Mouse (Mus musculus) CH12.LX (cell line): ENCODE measurements at regions not wholly inside any gene's neighbourhood (a gene's known extent, or its start where the extent isn't known, plus 50 kb on each side); places are given as distances from the start of the nearest gene placed in this dataset.

Experiments
- DNase-seq: peaks from one replicate; pipeline ENCODE4 v3.0.0-alpha.2; 2013; ENCODE audit errors: extremely low read depth
- H3K27ac ChIP-seq: 2 replicates; pipeline ENCODE4 v1.5.1; 2012; ENCODE audit warnings: low read depth, mild to moderate bottlenecking, control low read depth, moderate library complexity; ENCODE audit not compliant: insufficient read depth
- H3K27me3 ChIP-seq: replicated peaks from 2 replicates; pipeline ENCODE3; 2012; ENCODE audit warnings: inconsistent platforms
- H3K36me3 ChIP-seq, 2 experiments: replicated peaks in 1 of 2; 2 replicates each; pipeline versions ENCODE3 to v1.6.1; 2012; ENCODE audit warnings: inconsistent platforms in 1 of 2, low read length in 1 of 2, mild to moderate bottlenecking in 1 of 2, mixed read lengths in 1 of 2, moderate library complexity in 1 of 2; ENCODE audit not compliant: control insufficient read depth in 1 of 2, insufficient read depth in 1 of 2
- H3K4me1 ChIP-seq, 2 experiments: 2 replicates each; pipeline ENCODE4 v1.6.1; 2012; ENCODE audit warnings: inconsistent platforms in 1 of 2, moderate library complexity in 1 of 2; ENCODE audit not compliant: insufficient read depth in 2 of 2, control insufficient read depth in 1 of 2
- H3K4me2 ChIP-seq: 2 replicates; pipeline ENCODE4 v1.6.1; 2012; ENCODE audit warnings: low read depth, mild to moderate bottlenecking, control low read depth; ENCODE audit not compliant: poor library complexity, insufficient read depth, severe bottlenecking
- H3K4me3 ChIP-seq, 3 experiments: fragments of 150-350 bp in 1 of 3; sonication (generic) in 1 of 3; replicated peaks in 1 of 3; 2 replicates each; pipeline versions ENCODE3 to v1.5.1; 2011 to 2012; ENCODE audit warnings: low read depth in 2 of 3, low read length in 2 of 3, mild to moderate bottlenecking in 2 of 3, moderate library complexity in 2 of 3, control low read depth in 1 of 3, improper control_type of control experiment in 1 of 3, inconsistent platforms in 1 of 3, mixed read lengths in 1 of 3; ENCODE audit not compliant: poor library complexity in 1 of 3
- H3K79me2 ChIP-seq: replicated peaks from 2 replicates; pipeline ENCODE4 v1.6.1; 2012; ENCODE audit warnings: mild to moderate bottlenecking, moderate library complexity; ENCODE audit not compliant: control insufficient read depth, poor library complexity, insufficient read depth, severe bottlenecking; ENCODE audit errors: extremely low read depth
- H3K9ac ChIP-seq: 2 replicates; pipeline ENCODE4 v1.6.1; 2012; ENCODE audit warnings: low read depth, mild to moderate bottlenecking, control low read depth, moderate library complexity; ENCODE audit not compliant: insufficient read depth
- H3K9me3 ChIP-seq: replicated peaks from 2 replicates; pipeline ENCODE3; 2012; ENCODE audit warnings: low read length, inconsistent platforms, mixed read lengths
- CHD1 ChIP-seq: IDR thresholded peaks from 2 replicates; pipeline ENCODE4 v1.6.1; 2012; ENCODE audit warnings: low read depth, low read length, improper control_type of control experiment, inconsistent platforms
- CTCF ChIP-seq, 2 experiments: IDR thresholded peaks in 1 of 2; conservative IDR thresholded peaks in 1 of 2; 2 replicates each; pipeline ENCODE4 v1.5.1; 2011 to 2012; ENCODE audit warnings: low read depth in 2 of 2, low read length in 2 of 2, improper control_type of control experiment in 1 of 2, inconsistent platforms in 1 of 2, mild to moderate bottlenecking in 1 of 2, moderate library complexity in 1 of 2
- E2F4 ChIP-seq: IDR thresholded peaks from 2 replicates; pipeline ENCODE4 v1.6.1; 2011; ENCODE audit warnings: low read depth, low read length, improper control_type of control experiment; ENCODE audit not compliant: insufficient replicate concordance
- EP300 ChIP-seq: IDR thresholded peaks from 2 replicates; pipeline ENCODE4 v1.6.1; 2011; ENCODE audit warnings: low read length, improper control_type of control experiment
- GABPA ChIP-seq: IDR thresholded peaks from 2 replicates; pipeline ENCODE4 v1.6.1; 2012; ENCODE audit warnings: low read depth, low read length, improper control_type of control experiment, inconsistent platforms; ENCODE audit not compliant: insufficient replicate concordance
- HCFC1 ChIP-seq: IDR thresholded peaks from 2 replicates; pipeline ENCODE4 v1.6.1; 2012; ENCODE audit warnings: low read depth, mild to moderate bottlenecking, inconsistent platforms, low read length, improper control_type of control experiment
- IRF4 ChIP-seq: IDR thresholded peaks from 2 replicates; pipeline ENCODE4 v1.6.1; 2014; ENCODE audit warnings: low read depth, mild to moderate bottlenecking, inconsistent platforms, low read length, improper control_type of control experiment
- JUN ChIP-seq: IDR thresholded peaks from 2 replicates; pipeline ENCODE4 v1.6.1; 2011; ENCODE audit warnings: low read depth, mild to moderate bottlenecking, low read length, improper control_type of control experiment, moderate library complexity; ENCODE audit not compliant: insufficient read depth
- KAT2A ChIP-seq: IDR thresholded peaks from 2 replicates; pipeline ENCODE4 v1.6.1; 2012; ENCODE audit warnings: low read length, improper control_type of control experiment, inconsistent platforms; ENCODE audit not compliant: insufficient replicate concordance
- MAFK ChIP-seq: IDR thresholded peaks from 2 replicates; pipeline ENCODE4 v1.6.1; 2011; ENCODE audit warnings: low read length, improper control_type of control experiment; ENCODE audit not compliant: insufficient replicate concordance
- MAX ChIP-seq: IDR thresholded peaks from 2 replicates; pipeline ENCODE4 v1.6.1; 2011; ENCODE audit warnings: low read length, improper control_type of control experiment
- MEF2A ChIP-seq: IDR thresholded peaks from 2 replicates; pipeline ENCODE4 v1.6.1; 2014; ENCODE audit warnings: low read depth, mild to moderate bottlenecking, inconsistent platforms, low read length, improper control_type of control experiment, borderline replicate concordance
- MXI1 ChIP-seq: IDR thresholded peaks from 2 replicates; pipeline ENCODE4 v1.6.1; 2011; ENCODE audit warnings: mild to moderate bottlenecking, low read depth, low read length, improper control_type of control experiment
- MYC ChIP-seq: IDR thresholded peaks from 2 replicates; pipeline ENCODE4 v1.6.1; 2011; ENCODE audit warnings: low read depth, mild to moderate bottlenecking, improper control_type of control experiment, low read length
- NELFE ChIP-seq: IDR thresholded peaks from 2 replicates; pipeline ENCODE4 v1.6.1; 2011; ENCODE audit warnings: low read depth, low read length, improper control_type of control experiment
- NRF1 ChIP-seq: IDR thresholded peaks from 2 replicates; pipeline ENCODE4 v1.6.1; 2014; ENCODE audit warnings: low read depth, mild to moderate bottlenecking, inconsistent platforms, low read length, improper control_type of control experiment, moderate library complexity
- PAX5 ChIP-seq: IDR thresholded peaks from 2 replicates; pipeline ENCODE4 v1.6.1; 2012; ENCODE audit warnings: low read length, inconsistent platforms, mixed read lengths
- POLR2A ChIP-seq: IDR thresholded peaks from 2 replicates; pipeline ENCODE4 v1.6.1; 2011; ENCODE audit warnings: low read depth, mild to moderate bottlenecking, improper control_type of control experiment, low read length
- POLR2AphosphoS2 ChIP-seq: IDR thresholded peaks from 2 replicates; pipeline ENCODE4 v1.6.1; 2011; ENCODE audit warnings: low read depth, low read length, improper control_type of control experiment
- SIN3A ChIP-seq: IDR thresholded peaks from 2 replicates; pipeline ENCODE4 v1.6.1; 2012; ENCODE audit warnings: low read length, improper control_type of control experiment, inconsistent platforms
- SMC3 ChIP-seq: IDR thresholded peaks from 2 replicates; pipeline ENCODE4 v1.6.1; 2011; ENCODE audit warnings: low read depth, low read length, improper control_type of control experiment
- TBP ChIP-seq: conservative IDR thresholded peaks from 2 replicates; pipeline ENCODE4 v1.6.1; 2011; ENCODE audit warnings: low read depth, low read length, improper control_type of control experiment
- TCF12 ChIP-seq: IDR thresholded peaks from 2 replicates; pipeline ENCODE4 v1.6.1; 2014; ENCODE audit warnings: low read depth, mild to moderate bottlenecking, inconsistent platforms, low read length, improper control_type of control experiment
- UBTF ChIP-seq: IDR thresholded peaks from 2 replicates; pipeline ENCODE4 v1.6.1; 2012; ENCODE audit warnings: low read depth, mild to moderate bottlenecking, inconsistent platforms, low read length, improper control_type of control experiment, moderate library complexity
- USF1 ChIP-seq: IDR thresholded peaks from 2 replicates; pipeline ENCODE4 v1.6.1; 2014; ENCODE audit warnings: low read depth, mild to moderate bottlenecking, inconsistent platforms, low read length, improper control_type of control experiment
- USF2 ChIP-seq: conservative IDR thresholded peaks from 2 replicates; pipeline ENCODE4 v1.6.1; 2011; ENCODE audit warnings: low read depth, low read length, improper control_type of control experiment
- ZC3H11A ChIP-seq: IDR thresholded peaks from 2 replicates; pipeline ENCODE4 v1.6.1; 2012; ENCODE audit warnings: low read depth, mild to moderate bottlenecking, inconsistent platforms, low read length, improper control_type of control experiment
- ZKSCAN1 ChIP-seq: IDR thresholded peaks from 2 replicates; pipeline ENCODE4 v1.6.1; 2012; ENCODE audit warnings: low read depth, inconsistent platforms, low read length, improper control_type of control experiment, borderline replicate concordance
- ZMIZ1 ChIP-seq: IDR thresholded peaks from 2 replicates; pipeline ENCODE4 v1.6.1; 2012; ENCODE audit warnings: low read depth, mild to moderate bottlenecking, inconsistent platforms, low read length, improper control_type of control experiment
- ZNF384 ChIP-seq: IDR thresholded peaks from 2 replicates; pipeline ENCODE4 v1.6.1; 2012; ENCODE audit warnings: low read depth, low read length, improper control_type of control experiment, inconsistent platforms
- dilution Hi-C: fragments of 300-500 bp; cut with MboI; formaldehyde crosslinking; loops from 2 replicates; pipeline ENCODE4 v1.14.3; 2020; ENCODE audit warnings: low sequenced_read_pairs; ENCODE audit not compliant: extremely low pct_unique_long_range_greater_than_20kb, extremely low pct_ligation_motif_present
- in situ Hi-C: fragments of 300-500 bp; cut with MboI; formaldehyde crosslinking; loops from 3 replicates; pipeline ENCODE4 v1.14.3; 2019; ENCODE audit warnings: low sequenced_read_pairs, low pct_ligation_motif_present, low pct_unique_long_range_greater_than_20kb, mixed read lengths

DNA sequence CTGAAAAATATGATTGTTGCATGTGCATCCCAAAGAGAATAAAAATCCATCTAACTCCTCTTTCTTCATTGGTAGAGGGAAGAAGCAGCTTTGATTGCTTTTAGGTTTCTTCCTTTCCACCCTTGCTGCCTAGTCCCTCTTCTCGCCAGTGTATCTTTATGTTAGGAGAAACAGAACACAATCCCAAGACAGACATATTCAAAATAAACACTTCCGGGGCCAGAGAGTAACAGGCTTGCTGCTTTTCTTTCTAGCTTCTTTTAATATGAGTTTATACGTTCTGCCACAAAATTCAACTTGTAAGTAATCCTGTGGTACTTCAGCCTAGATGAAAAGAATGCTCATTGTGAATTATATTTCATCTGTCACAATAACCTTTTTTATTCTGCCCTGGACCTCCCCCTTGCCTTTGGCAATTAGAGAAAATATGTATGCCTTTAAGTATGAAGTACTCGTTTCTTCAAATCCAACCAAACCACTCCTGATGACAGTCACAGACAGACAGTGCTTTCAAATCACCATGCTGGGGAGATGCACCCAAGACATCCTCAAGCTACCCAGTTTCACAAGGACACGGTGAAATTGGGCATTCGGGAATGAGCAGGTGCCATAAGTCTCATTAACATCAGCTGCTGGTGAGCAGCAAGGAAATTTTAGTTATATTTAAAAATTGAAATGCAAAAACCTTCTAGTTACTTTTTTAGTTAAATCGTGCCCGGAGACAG, 181.6 kb downstream of the Gm11146 start:
- no peak for DNase-seq
- H3K27me3 ChIP-seq = no peaks in the 10 kb centered on the region
- H3K9me3 ChIP-seq = peaks cover 16% of the 10 kb centered on the region
- H3K27ac ChIP-seq = no peak overlapping the region
- TF ChIP-seq CHD1 (no peak), MXI1 (no peak), HCFC1 (no peak), MAFK (no peak), SIN3A (no peak), EP300 (no peak), MYC (no peak), JUN (no peak), CTCF (conservative IDR thresholded peaks at IDR 0.05 in 1 of 2, IDR thresholded peaks at IDR 0.05 in 1 of 2; ENCODE audit: low read depth in 2 of 2, low read length in 2 of 2) (no peak), ZNF384 (no peak), GABPA (no peak), SMC3 (no peak), USF1 (no peak), MAX (no peak), NRF1 (no peak), MEF2A (no peak)
- TF ChIP-seq, all 38 proteins: peak for 0
- Histone ChIP-seq H3K79me2 (no peaks in the 10 kb centered on the region), H3K36me3 (no peaks in the 10 kb centered on the region), H3K4me1 (no peaks in the 10 kb centered on the region), H3K9ac (no peak overlapping the region), H3K4me2 (no peak overlapping the region), H3K4me3 (no peak overlapping the region)
- in situ Hi-C loops (no loop called here), dilution Hi-C loops (no loop called here)

DNA sequence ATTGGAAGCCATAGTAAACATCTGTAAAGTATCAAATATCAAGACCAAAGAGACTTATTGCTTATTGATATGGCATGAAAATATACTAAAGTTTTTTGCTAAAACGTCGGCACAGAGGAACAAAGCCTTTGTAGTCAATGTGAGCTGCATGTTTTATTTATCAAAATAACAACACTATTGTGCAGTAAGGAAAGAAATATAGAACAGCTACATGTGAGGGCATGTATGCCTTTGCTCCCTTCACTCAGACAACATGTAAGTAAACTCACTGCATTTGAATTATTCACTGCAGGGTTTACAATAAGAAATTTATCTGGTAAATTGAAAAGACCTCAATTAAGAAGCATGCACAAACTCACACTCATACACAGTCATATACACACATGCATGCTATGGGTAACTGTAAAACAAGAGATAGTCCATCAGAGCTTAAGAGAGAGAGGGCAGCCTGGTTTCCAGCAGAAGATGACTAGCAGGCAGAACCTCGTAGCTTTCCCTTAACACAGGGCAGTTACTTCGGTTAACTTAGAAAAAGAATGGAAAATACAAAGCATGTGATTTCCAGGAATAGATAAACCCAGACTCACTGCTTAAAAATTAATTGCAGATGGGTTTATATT, 182.7 kb downstream of the Gm11146 start:
- in situ Hi-C loops (no loop called here), dilution Hi-C loops (no loop called here)
- H3K36me3 ChIP-seq = no peaks in the 10 kb centered on the region
- no peak for DNase-seq
- no peaks in the 10 kb centered on the region for H3K79me2 ChIP-seq
- H3K4me3 ChIP-seq = no peak overlapping the region
- H3K9ac ChIP-seq = no peak overlapping the region
- no peak overlapping the region for H3K4me2 ChIP-seq
- H3K27ac ChIP-seq = no peak overlapping the region
- H3K4me1 ChIP-seq = no peaks in the 10 kb centered on the region
- peaks cover 16% of the 10 kb centered on the region for H3K9me3 ChIP-seq
- TF ChIP-seq IRF4 (no peak), PAX5 (no peak), USF2 (no peak), NELFE (no peak), ZKSCAN1 (no peak), KAT2A (no peak), GABPA (no peak), MAX (no peak), TCF12 (no peak), ZC3H11A (no peak), ZMIZ1 (no peak), TBP (no peak), UBTF (no peak), POLR2A (no peak), HCFC1 (no peak), E2F4 (no peak), JUN (no peak), MYC (no peak), POLR2AphosphoS2 (no peak), SIN3A (no peak)
- H3K27me3 ChIP-seq = no peaks in the 10 kb centered on the region
